Mouse (Mus musculus): ENCODE data around the gene Aftph.
A peak's percentile ranks its signal among the peaks of the same experiment; 100 is the strongest.

The Aftph gene

DNA sequence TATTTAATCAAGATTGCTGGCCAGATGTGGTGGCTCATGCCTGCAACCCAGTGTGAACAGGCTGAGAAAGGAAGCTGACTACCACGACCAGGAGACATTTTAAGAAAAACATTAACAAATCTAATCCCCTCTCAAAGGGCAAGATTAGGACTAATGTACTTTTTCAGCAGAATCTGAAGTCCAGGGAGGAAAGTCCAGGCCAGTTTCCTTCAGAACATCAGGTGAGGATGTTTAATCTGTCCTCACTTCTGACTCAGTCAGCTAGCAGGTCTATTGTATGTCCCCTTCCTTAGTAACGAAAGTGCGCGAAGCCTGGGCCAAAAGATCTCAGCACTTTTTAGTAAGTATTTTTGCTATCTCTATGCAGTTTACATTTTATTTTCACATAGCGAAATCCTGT is 17.8 kb downstream of the Aftph start:
- DNase-seq = no peak

DNA sequence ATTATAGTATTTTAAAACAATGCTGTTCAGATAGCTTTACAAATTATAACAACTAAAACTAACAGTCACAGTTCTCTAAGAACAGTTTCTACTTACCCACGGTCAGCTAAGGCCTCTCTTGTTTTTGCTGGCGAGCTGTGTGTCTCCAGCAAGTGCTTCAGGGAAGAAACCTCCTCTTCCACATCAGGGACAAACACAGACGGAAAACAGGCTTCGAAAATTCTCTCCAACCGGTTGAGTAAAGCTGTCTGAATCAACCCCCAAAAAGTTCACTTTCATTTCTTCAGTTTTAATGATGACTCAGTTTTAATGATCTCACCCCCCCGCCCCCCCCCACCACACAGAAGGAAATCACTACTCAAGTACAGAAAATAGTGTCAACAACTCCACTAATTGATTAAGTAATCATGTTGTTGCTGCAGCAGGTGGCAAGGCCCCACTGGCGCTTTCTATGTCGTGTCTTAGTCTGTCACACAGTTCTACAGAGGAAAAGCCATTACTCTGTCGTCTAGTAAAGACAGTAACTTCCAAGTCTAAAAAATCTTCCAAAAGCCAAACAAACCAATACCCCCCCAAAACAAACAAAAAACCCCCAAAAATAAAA is 29.2 kb downstream of the Aftph start:
- DNase-seq = no peak

DNA sequence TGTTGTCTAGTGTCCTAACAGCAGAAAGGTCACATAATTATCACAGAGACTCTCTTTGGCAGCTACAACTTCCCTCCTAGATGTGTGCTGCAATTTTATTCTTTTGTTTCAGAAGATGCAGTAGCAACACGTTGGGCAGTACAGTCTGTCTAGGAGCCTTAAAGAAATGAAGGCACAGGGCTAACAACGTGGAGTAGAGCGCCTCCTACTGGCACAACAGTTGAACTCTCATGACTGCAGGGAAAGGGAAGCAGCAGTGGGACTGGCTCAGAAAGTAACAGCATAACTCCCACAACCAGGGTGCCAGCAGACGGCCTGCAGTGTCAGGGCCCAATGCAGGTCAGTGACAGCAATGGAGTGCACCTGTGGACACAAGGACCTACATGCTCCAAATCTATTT is 50.4 kb downstream of the Aftph start:
- peak; percentile 62 to 68 for DNase-seq

DNA sequence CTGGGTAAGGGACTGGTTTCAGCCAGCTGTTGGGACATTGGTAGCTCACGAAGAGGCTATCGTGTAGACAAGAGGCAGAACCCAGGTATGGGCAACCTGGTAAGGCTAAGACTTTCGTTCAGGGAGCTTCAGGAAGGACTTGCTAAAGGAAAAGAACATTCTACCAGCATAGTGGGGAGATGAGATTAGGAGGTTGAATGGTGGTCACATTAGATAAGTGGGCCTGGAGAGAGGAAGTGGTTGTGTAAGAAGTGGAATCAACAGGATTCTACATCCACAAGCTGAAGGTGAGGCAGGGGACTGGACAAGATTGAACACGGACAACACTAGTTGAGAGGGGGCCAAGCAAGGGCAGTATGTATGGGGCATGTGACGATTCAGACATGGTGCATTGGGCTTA is 59.7 kb downstream of the Aftph start:
- no peak for DNase-seq

DNA sequence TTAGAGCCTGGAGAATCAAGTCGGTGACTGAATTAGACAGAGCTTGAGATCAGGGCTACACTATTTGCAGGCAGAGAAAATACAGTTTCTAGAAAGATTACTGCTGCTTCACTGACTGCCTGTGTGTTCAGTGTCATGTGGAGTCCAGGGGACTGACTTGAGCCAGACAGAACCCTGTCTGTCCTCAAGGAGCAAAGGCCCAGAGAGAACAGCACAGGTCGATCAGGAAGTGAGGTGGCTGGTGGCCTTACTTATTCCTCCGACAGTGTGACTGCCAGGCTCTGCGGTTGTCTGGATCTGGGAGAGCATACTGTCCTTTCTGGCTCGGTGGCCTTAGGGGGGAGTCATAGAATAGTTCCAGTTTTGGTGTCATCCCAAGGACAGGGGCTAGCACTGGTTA is 60.6 kb downstream of the Aftph start:
- DNase-seq = no peak

DNA sequence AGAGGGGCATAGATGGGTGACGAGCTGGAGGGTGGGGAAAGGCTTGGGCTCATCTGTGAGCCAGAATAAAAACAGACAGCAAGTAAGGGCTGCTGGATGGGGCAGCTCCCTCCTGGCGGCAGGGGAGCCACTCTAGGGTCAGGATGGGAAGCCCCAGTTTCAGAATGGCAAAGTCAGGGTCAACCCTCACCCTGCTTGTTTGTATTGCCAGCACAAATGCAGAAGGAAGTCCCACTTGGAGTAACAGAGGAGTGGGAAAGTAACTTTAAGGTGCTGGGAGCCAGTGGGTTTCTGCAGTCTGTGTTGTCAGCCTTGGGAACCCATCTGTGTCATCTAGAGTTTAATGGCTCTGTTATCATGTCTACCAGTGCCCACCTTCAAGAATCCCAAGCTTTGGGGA is 62.0 kb downstream of the Aftph start:
- no peak for DNase-seq

- DNase-seq = no peak
These were observed 68.9 kb downstream of the Aftph start for GRCm38 (mm10) chr11:20672513-20672912.

- no peak for DNase-seq
These were observed 69.5 kb downstream of the Aftph start for GRCm38 (mm10) chr11:20671789-20672392.

GRCm38 (mm10) chr11:20664878-20665277 is 76.5 kb downstream of the Aftph start:
- no peak for DNase-seq

DNA sequence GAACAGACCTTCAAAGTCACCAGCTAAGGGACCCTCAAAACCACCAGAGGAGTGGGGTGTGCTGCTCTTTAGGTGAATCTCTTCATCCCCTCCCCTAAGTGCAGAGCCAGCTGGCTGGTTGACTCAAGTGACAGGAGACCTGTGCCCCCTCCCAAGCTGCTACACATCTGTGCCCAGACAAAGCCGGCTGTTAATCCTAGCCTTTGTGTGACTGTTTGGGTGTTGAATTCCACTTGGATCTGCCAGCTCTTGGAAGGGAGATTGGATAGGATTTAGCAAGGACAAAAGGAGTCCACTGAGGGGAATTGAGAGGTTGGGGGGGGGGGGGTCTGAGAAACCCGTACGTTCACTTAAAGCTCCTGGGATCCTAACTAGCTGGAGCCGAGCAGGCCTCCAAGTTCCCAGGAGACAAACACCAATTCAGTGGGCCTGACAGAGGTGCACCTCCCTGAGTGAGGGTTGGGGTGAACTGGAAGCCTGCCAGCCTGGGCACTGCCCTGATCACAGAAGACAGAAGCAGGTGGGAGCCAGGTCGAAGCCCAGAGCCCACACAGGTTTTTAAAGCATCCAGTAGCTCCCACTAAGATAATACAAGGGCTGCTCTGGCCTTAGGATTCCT is 77.7 kb downstream of the Aftph start:
- DNase-seq = no peak

DNA sequence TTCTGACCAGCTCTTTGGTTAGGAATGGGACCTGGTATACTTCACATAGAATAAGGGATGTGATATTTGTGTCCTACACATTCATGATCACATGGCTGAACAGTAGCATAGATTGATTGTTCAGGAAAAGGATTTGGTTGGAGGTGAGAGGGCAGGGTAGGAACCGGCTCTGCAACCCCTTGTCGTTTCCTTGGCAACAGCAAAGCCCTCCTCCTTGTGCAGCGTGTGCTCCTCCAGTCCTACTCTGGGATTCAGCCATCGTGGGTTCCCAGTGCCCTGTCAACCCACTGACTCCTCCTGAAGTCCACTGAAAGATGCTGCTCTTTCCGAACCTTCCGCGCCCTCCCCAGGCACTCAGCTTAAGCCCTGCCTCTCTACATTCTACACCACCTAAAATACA is 78.6 kb downstream of the Aftph start:
- no peak for DNase-seq

DNA sequence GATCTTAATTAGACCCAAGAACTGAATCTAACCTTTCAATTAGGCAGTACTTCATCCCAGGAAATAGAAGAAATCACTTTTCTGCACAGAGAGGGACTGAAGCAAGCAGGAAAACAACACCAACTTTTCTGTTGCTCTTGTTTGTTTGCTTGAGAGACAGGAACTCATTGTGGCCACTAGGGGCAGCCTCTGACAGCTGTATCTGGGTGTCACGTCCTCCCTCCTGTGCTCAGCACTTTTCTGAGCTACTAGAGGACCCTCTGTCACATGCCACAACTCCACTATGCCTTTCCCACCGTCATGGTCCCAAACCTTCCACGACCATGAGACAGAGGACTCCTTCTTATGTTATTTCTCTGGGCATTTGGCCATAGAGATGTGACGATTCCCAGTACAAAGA is 79.7 kb downstream of the Aftph start:
- DNase-seq = peak; percentile 62 to 65

DNA sequence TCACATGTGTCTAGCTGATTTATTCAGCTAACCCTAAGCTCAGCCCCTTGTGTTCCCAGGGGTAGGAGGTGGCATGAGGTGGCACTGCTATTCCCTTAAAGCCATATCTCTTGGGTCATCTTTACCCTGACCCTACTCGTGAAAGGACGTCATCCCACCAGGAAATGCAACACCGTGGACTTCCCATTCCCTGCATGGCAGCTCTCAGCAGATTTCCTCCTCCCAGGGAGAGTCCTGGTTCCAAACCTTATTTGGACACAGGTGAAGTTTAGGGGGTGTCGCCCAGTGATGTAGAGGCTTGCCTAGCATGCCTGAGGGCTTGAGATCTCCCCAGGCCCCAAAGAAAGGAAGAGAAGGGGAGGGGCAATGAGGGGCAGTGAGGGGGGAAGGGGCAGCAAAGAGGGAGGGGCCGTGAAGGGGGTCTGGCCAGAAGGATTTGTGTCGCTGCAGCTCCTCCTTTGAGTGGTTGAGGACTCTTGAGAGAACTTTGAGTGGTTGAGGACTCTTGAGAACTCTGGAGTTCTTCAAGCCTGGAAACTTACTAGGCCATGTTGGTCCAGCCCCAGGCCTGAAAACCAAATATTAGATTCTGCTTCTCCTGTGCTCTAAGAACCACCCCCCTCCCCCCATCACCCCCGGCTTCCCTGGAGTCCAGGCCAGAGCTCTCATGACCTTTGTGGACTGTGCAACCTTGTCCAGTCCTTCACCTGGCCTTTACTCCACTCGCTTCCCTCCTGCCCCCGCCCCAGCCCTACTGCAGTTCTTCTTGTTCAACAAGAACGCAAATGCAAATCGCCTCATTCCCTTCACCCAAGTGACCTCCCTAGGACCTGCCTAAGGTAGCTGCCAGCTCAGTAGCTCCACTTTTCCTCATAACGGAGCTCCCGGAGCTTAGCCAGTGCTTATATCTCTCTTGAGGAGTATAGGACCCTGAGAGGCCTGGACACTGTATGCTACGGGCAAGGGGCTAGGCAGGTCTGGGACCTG is 81.0 kb downstream of the Aftph start:
- no peak for DNase-seq

GRCm38 (mm10) chr11:20659094-20659493 is 82.3 kb downstream of the Aftph start:
- no peak for DNase-seq

GRCm38 (mm10) chr11:20656711-20657057 is 84.7 kb downstream of the Aftph start:
- no peak for DNase-seq

DNA sequence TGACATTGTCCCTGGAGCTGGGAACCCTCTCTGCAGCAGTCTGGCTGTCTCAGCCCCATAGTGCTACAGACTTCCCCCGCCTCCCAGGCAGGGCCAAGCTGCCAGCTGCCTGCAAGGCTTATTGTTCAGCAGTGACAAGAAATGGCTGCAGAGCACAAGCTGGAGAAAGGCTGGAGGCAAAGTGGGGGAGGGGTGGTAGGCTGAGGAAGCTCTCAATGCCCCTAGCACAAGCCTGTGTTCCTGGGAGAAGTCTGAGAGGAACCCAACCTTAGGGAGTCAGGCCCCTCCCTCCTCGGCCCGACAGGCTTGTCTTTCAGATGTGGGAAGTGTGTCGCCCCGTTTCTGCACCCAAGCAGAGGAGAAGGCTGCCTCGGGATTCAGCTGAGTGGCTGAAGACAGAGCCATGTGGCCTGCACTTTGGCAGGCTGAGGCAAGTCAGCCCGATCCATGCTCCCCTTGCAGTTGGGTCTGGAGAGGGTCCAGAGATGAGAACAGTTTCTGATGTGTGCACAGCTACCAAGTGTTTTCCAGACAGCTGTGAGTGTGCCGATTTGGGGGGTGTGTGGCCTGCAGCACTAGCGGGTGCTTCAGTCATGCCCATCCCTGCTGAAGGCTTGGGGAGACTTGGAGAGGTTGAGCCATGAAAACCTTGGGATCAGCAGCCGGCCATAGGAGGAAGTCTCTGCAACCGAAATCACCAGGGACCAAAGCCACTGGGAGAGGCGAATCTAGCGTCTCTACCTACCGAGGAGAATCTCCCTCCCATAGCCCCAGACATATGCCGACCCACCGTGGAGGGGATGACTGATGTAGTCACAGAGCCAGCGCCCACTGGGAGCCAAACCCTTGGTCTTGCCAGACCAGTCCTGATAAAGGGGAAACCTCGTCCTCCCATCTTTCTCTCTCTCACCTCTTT is 85.3 kb downstream of the Aftph start:
- DNase-seq = no peak

DNA sequence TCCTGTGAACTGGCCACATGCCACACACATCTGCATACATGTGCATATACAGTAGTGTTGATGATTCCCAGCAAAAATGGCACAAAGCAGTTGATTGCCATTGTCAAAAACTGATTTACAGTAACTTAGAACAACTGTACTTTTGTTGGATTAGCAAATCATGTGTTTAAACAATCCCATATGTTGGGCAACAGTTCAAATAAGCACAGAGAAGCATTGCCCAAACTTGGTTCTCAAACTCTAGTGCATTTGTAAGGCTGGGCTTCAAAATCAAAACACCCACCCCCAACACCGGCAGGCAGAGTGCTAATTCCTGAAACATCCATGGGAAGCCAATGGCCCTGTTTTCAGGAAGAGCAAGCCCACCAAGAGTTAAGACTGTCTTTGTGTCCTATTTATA is 90.2 kb downstream of the Aftph start:
- no peak for DNase-seq

DNA sequence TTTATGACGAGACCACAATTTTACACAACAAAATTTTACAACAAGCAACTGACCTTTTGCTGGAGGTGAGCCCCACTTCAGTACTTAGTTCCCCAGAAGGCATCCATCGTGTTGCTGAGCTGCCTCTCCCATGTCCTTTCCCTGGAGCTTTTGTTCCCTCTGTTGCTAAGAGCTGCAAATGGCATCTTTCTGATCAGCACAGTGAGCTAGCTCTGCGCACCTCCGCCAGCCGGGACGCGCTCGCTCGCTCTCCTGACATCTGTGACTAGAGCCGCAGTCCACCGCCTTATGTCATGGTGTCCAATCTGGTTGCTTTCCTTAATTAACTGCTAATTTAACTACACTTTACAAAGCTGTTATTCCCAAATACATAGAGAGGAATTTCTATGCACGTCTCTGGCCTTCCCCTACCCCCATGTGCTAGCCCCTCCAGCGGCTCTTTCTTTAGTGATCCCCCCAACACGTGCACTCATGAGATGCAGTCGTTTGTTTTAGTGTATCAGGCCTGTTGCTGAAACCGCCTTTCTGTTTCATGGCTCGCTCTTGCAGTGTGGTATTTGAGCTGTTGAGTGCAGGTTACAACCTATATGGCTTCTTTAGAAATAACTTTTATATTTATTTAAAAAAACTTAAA is 91.3 kb downstream of the Aftph start:
- no peak for DNase-seq

DNA sequence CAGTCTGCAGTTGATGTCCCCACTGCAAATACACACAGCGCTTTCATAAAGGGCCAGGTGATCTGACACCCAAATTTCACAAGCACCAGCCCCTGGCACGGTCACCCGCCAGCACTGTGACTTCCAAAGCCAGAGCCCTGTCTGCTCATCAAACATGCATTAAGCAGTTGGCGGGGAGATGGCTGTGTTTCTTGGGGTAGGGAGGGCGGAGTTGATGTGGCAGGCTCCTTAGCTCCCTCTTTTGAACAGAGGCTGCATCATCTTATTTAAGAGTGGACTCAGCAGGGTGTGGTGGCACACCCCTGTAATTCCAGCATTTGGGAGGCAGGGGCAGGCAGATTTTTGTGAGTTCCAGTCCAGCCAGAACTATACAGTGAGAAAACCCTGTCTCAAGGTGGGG is 91.9 kb downstream of the Aftph start:
- DNase-seq = no peak

- no peak for DNase-seq
These were observed 93.3 kb downstream of the Aftph start for GRCm38 (mm10) chr11:20647902-20648625.
